Mouse (Mus musculus) midbrain, postnatal 0 days (tissue): ENCODE measurements around the gene Kif1bp. TPM values are rescaled to one million over a fixed set of nuclear protein-coding genes. Genes with fewer than 3 reads are reported as not detected.
A peak's percentile ranks its signal among the peaks of the same experiment; 100 is the strongest.
"Not testable (repeated sequence)": the region's sequence is repeated elsewhere in the genome, so short reads cannot be mapped to it uniquely, and the experiment has no call there.

Experiments
- ATAC-seq: fragments of 200-750 bp; cut with Nextera tagmentation; 2 replicates; pipeline ENCODE4 v1.8.0; 2017; ENCODE audit warnings: moderate number of reproducible peaks, mild to moderate bottlenecking, moderate TSS enrichment, moderate library complexity; ENCODE audit not compliant: low FRiP score
- DNase-seq: peaks from one replicate; pipeline ENCODE4 v3.0.0-alpha.2; 2015; ENCODE audit warnings: low spot score
- H3K27ac ChIP-seq: fragments of 300-500 bp; sonication (generic); 2 replicates; pipeline ENCODE4 v1.5.1; 2014; ENCODE audit warnings: low read depth, mild to moderate bottlenecking, low read length, mixed read lengths
- H3K27me3 ChIP-seq: fragments of 300-500 bp; sonication (generic); 2 replicates; pipeline ENCODE4 v1.6.1; 2014; ENCODE audit warnings: low read length, control low read depth, mixed read lengths; ENCODE audit not compliant: insufficient read depth
- H3K36me3 ChIP-seq: fragments of 300-500 bp; sonication (generic); 2 replicates; pipeline ENCODE4 v1.6.1; 2014; ENCODE audit warnings: low read length, control low read depth, mixed read lengths; ENCODE audit not compliant: insufficient read depth
- H3K4me1 ChIP-seq: fragments of 300-500 bp; sonication (generic); 2 replicates; pipeline ENCODE4 v1.6.1; 2014; ENCODE audit warnings: mild to moderate bottlenecking, control low read depth, antibody characterized with exemption, low read length, mixed read lengths; ENCODE audit not compliant: insufficient read depth
- H3K4me2 ChIP-seq: fragments of 300-500 bp; sonication (generic); 2 replicates; pipeline ENCODE4 v1.6.1; 2014; ENCODE audit warnings: low read depth, mild to moderate bottlenecking, low read length, mixed read lengths; ENCODE audit not compliant: poor library complexity, severe bottlenecking
- H3K4me3 ChIP-seq: fragments of 300-500 bp; sonication (generic); 2 replicates; pipeline ENCODE4 v1.5.1; 2014; ENCODE audit warnings: low read depth, mild to moderate bottlenecking, low read length, moderate library complexity
- H3K9ac ChIP-seq: fragments of 300-500 bp; sonication (generic); replicated peaks from 2 replicates; pipeline ENCODE4 v1.6.1; 2014; ENCODE audit warnings: mild to moderate bottlenecking, low read length, moderate library complexity, mixed read lengths; ENCODE audit not compliant: poor library complexity, severe bottlenecking
- H3K9me3 ChIP-seq: fragments of 300-500 bp; sonication (generic); 2 replicates; pipeline ENCODE4 v1.6.1; 2016; ENCODE audit warnings: low read length, control low read depth
- CTCF ChIP-seq: IDR thresholded peaks from 2 replicates; pipeline ENCODE4 v1.5.1; 2016; ENCODE audit warnings: antibody characterized with exemption, mild to moderate bottlenecking
- WGBS: fragments of 180-500 bp; shearing (Covaris S2); extraction: QIAGEN DNeasy Blood & Tissue Kit; methylation state at CpG from one replicate; pipeline ENCODE4 v1.1.7; 2014; 5-methylcytosine and 5-hydroxymethylcytosine counted together
- polyA plus RNA-seq: library from polyadenylated mRNA; unstranded; fragments of >200 nt; fragmentation: Nextera tagmentation; extraction: Ambion mirVana; gene quantifications from 2 replicates; pipeline ENCODE4 v1.2.1, GENCODE M21; 2015
- total RNA-seq: library from RNA; depleted of rRNA; stranded (reverse); fragments of >200 nt; gene quantifications from 2 replicates; pipeline ENCODE4 v1.2.3, GENCODE M21; 2014

Gene Kif1bp
- total and polyA plus RNA-seq, 2 experiments from 2014 or later, result 70.5 to 73.4 TPM

GRCm38 (mm10) chr10:62583245-62583644, 5.0 kb upstream of the Kif1bp start:
- Histone ChIP-seq H3K4me2 (no peak overlapping the region), H3K9me3 (no peaks in the 10 kb centered on the region), H3K4me3 (no peak overlapping the region), H3K27me3 (no peaks in the 10 kb centered on the region), H3K4me1 (no peaks in the 10 kb centered on the region), H3K27ac (no peak overlapping the region), H3K9ac (no peak overlapping the region), H3K36me3 (peaks cover 65% of the 10 kb centered on the region)
- TF ChIP-seq CTCF, result no peak
- ATAC-seq (no peak), DNase-seq (no peak)
- WGBS, result 97% methylated on average over 1 of the region's 1 CpGs

GRCm38 (mm10) chr10:62582701-62583100, 4.4 kb upstream of the Kif1bp start:
- WGBS, result 81% methylated on average over 7 of the region's 7 CpGs
- Histone ChIP-seq H3K4me1 (no peaks in the 10 kb centered on the region), H3K9ac (no peak overlapping the region), H3K27me3 (no peaks in the 10 kb centered on the region), H3K4me3 (no peak overlapping the region), H3K4me2 (no peak overlapping the region), H3K36me3 (peaks cover 60% of the 10 kb centered on the region), H3K9me3 (no peaks in the 10 kb centered on the region), H3K27ac (no peak overlapping the region)
- no peak for ATAC-seq
- TF ChIP-seq CTCF, result no peak
- DNase-seq, result no peak

GRCm38 (mm10) chr10:62582263-62582662, 4.0 kb upstream of the Kif1bp start:
- H3K9ac ChIP-seq, result no peak overlapping the region
- 92% methylated on average over 17 of the region's 17 CpGs for WGBS
- no peaks in the 10 kb centered on the region for H3K9me3 ChIP-seq
- no peaks in the 10 kb centered on the region; the same call in 1 of the 2 replicates for H3K4me1 ChIP-seq
- no peak for DNase-seq
- no peak for TF ChIP-seq CTCF
- H3K27ac ChIP-seq, result no peak overlapping the region
- no peak for ATAC-seq
- H3K4me2 ChIP-seq, result no peak overlapping the region
- H3K36me3 ChIP-seq, result peaks cover 57% of the 10 kb centered on the region
- no peak overlapping the region for H3K4me3 ChIP-seq
- no peaks in the 10 kb centered on the region for H3K27me3 ChIP-seq

- ATAC-seq, DNase-seq, H3K4me3 ChIP-seq, H3K27me3 ChIP-seq, H3K4me2 ChIP-seq, H3K9me3 ChIP-seq, H3K4me1 ChIP-seq, H3K9ac ChIP-seq: not testable (repeated sequence)
- 0 out of 2 replicates have a peak overlapping the region, but pooled peaks have one; percentile 57 for H3K27ac ChIP-seq
- WGBS, result 84% methylated on average over 10 of the region's 13 CpGs
- peaks cover 45% of the 10 kb centered on the region for H3K36me3 ChIP-seq
Observed at GRCm38 (mm10) chr10:62579129-62579528, 872 bp upstream of the Kif1bp start.

DNA sequence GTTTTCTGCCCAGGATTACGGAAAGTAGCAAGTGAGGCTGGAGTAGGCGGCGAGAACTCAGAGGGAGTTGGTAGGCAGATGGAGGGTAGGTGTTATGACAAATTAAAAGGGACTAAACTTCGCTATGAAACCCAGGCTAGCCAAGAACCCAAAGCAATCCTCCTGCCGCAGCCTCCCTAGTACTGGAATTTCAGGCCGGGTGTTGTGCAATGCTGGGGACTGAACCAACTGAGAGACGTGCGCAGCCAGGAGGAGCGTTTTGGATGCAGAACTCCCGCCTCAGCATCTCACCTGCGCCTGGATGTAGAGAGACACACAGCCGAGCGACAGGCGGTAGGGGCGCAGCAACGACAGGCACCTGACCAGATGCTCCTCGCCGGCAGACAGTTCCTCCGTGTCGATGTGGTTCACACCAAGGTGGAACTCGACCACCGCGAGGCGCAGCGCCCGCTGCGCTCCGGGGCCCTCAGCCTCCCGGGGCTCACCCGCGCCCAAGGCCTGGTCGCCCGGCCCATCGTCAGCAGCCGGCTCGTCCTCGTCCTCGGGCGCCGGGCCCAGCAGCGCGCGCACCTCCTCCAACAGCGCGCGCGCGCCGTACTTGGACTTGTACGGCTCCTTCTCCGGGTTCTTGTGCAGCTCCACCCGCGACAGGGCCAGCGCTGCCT, 452 bp downstream of the Kif1bp start:
- Histone ChIP-seq H3K4me3 (peak overlapping the region; percentile 92), H3K4me1 (no peaks in the 10 kb centered on the region; the same call in 1 of the 2 replicates), H3K9ac (peak overlapping the region; percentile 84), H3K36me3 (peaks cover 40% of the 10 kb centered on the region), H3K4me2 (peak overlapping the region; percentile 78), H3K27ac (peak overlapping the region; percentile 84), H3K9me3 (no peaks in the 10 kb centered on the region), H3K27me3 (no peaks in the 10 kb centered on the region)
- peak; percentile 25 for TF ChIP-seq CTCF
- DNase-seq (peak; percentile 45), ATAC-seq (peak; percentile 79)
- WGBS, result 2% methylated on average over 50 of the region's 54 CpGs

- Histone ChIP-seq H3K36me3 (peaks cover 27% of the 10 kb centered on the region), H3K27ac (no peak overlapping the region), H3K27me3 (no peaks in the 10 kb centered on the region), H3K4me3 (no peak overlapping the region), H3K4me2 (no peak overlapping the region), H3K9ac (no peak overlapping the region), H3K9me3 (no peaks in the 10 kb centered on the region), H3K4me1 (no peaks in the 10 kb centered on the region; the same call in 1 of the 2 replicates)
- ATAC-seq, result no peak
- DNase-seq, result no peak
- 91% methylated on average over 13 of the region's 13 CpGs for WGBS
- no peak for TF ChIP-seq CTCF
Observed at GRCm38 (mm10) chr10:62575001-62575400, 3.3 kb downstream of the Kif1bp start.
